Mouse (Mus musculus) CD4-positive, CD25-positive, alpha-beta regulatory T cell, adult 2 months (primary cell): ENCODE results near the gene Eps8l2.

Experiments
- DNase-seq: peaks from one replicate; pipeline ENCODE4 v3.0.0-alpha.2; 2012; ENCODE audit warnings: low read depth, low spot score

The Eps8l2 gene

GRCm38 (mm10) chr7:141338576-141339131 lies at the start of gene Eps8l2:
Eps8l2 (plus strand) TSS chr7:141338880.
- peak; percentile 32 for DNase-seq

GRCm38 (mm10) chr7:141291921-141292582 lies 46.6 kb upstream of the Eps8l2 start, which contains the start of gene Drd4:
Drd4 (plus strand) TSS chr7:141292006.
- DNase-seq: no peak

- DNase-seq: no peak
These were observed 45.9 kb upstream of the Eps8l2 start for GRCm38 (mm10) chr7:141292583-141293388.

- peak; percentile 21 for DNase-seq
These were observed 44.7 kb upstream of the Eps8l2 start for GRCm38 (mm10) chr7:141293852-141294471.

GRCm38 (mm10) chr7:141294479-141294878 lies 44.2 kb upstream of the Eps8l2 start:
- DNase-seq: no peak

- DNase-seq: no peak
These were observed 40.6 kb upstream of the Eps8l2 start for GRCm38 (mm10) chr7:141297926-141298650.

GRCm38 (mm10) chr7:141299175-141299574 lies 39.5 kb upstream of the Eps8l2 start:
- DNase-seq: no peak

- DNase-seq: no peak
These were observed 37.3 kb upstream of the Eps8l2 start for GRCm38 (mm10) chr7:141301386-141301785.

- peak; percentile 61 for DNase-seq
These were observed 35.9 kb upstream of the Eps8l2 start for GRCm38 (mm10) chr7:141302702-141303268.

- no peak for DNase-seq
These were observed 34.1 kb upstream of the Eps8l2 start for GRCm38 (mm10) chr7:141304537-141304936.

GRCm38 (mm10) chr7:141314416-141314815 lies 24.3 kb upstream of the Eps8l2 start:
- DNase-seq: no peak

- DNase-seq: no peak
These were observed 23.6 kb upstream of the Eps8l2 start for GRCm38 (mm10) chr7:141315076-141315475.

GRCm38 (mm10) chr7:141315974-141316373 lies 22.7 kb upstream of the Eps8l2 start:
- peak; percentile 77 for DNase-seq

GRCm38 (mm10) chr7:141317619-141318132 lies 21.0 kb upstream of the Eps8l2 start:
- DNase-seq: no peak

- DNase-seq: no peak
These were observed 19.2 kb upstream of the Eps8l2 start for GRCm38 (mm10) chr7:141319446-141319845.

GRCm38 (mm10) chr7:141324686-141325085 lies 14.0 kb upstream of the Eps8l2 start:
- no peak for DNase-seq

- DNase-seq: no peak
These were observed 11.9 kb upstream of the Eps8l2 start for GRCm38 (mm10) chr7:141326546-141327446.

GRCm38 (mm10) chr7:141327469-141328372 lies 11.0 kb upstream of the Eps8l2 start, which contains the start of the genes Deaf1 and Tmem80:
Deaf1 (minus strand) TSS chr7:141327690.
Tmem80 (plus strand) TSS chr7:141327739.
- peak; percentile 99 for DNase-seq
